Mouse (Mus musculus) ES-Bruce4 (cell line): ENCODE measurements at regions not wholly inside any gene's neighbourhood (a gene's known extent, or its start where the extent isn't known, plus 50 kb on each side); places are given as distances from the start of the nearest gene placed in this dataset.

Experiments used
- H3K27ac ChIP-seq: 2 replicates; pipeline ENCODE4 v1.5.1; 2012; ENCODE audit warnings: low read length, inconsistent platforms; ENCODE audit not compliant: insufficient read depth
- H3K27me3 ChIP-seq: 2 replicates; pipeline ENCODE4 v1.6.1; 2012; ENCODE audit warnings: mild to moderate bottlenecking, low read length, inconsistent platforms; ENCODE audit not compliant: control insufficient read depth, poor library complexity, insufficient read depth, severe bottlenecking
- H3K36me3 ChIP-seq: 2 replicates; pipeline ENCODE4 v1.6.1; 2012; ENCODE audit warnings: inconsistent platforms, mild to moderate bottlenecking, low read length, moderate library complexity; ENCODE audit not compliant: control insufficient read depth, poor library complexity, insufficient read depth, severe bottlenecking
- H3K4me1 ChIP-seq: one replicate; pipeline ENCODE4 v1.8.1; 2011; ENCODE audit warnings: low read length; ENCODE audit not compliant: control insufficient read depth, insufficient read depth
- H3K4me3 ChIP-seq: 2 replicates; pipeline ENCODE4 v1.5.1; 2011; ENCODE audit warnings: low read depth, mild to moderate bottlenecking, low read length
- H3K9ac ChIP-seq: 2 replicates; pipeline ENCODE4 v1.6.1; 2012; ENCODE audit warnings: low read depth, mild to moderate bottlenecking, inconsistent platforms; ENCODE audit not compliant: poor library complexity, severe bottlenecking
- H3K9me3 ChIP-seq: replicated peaks from 2 replicates; pipeline ENCODE4 v1.6.1; 2012; ENCODE audit warnings: mild to moderate bottlenecking, low read length, inconsistent platforms; ENCODE audit not compliant: control insufficient read depth, poor library complexity, insufficient read depth, severe bottlenecking
- CTCF ChIP-seq: IDR thresholded peaks from one replicate; pipeline ENCODE4 v1.8.1; 2011; ENCODE audit warnings: low read depth, low read length
- EP300 ChIP-seq: IDR thresholded peaks from 2 replicates; pipeline ENCODE4 v1.6.1; 2011; ENCODE audit warnings: low read depth, low read length; ENCODE audit not compliant: insufficient read depth
- POLR2A ChIP-seq: IDR thresholded peaks from one replicate; pipeline ENCODE4 v1.8.1; 2011; ENCODE audit warnings: low read length; ENCODE audit not compliant: insufficient read depth

DNA sequence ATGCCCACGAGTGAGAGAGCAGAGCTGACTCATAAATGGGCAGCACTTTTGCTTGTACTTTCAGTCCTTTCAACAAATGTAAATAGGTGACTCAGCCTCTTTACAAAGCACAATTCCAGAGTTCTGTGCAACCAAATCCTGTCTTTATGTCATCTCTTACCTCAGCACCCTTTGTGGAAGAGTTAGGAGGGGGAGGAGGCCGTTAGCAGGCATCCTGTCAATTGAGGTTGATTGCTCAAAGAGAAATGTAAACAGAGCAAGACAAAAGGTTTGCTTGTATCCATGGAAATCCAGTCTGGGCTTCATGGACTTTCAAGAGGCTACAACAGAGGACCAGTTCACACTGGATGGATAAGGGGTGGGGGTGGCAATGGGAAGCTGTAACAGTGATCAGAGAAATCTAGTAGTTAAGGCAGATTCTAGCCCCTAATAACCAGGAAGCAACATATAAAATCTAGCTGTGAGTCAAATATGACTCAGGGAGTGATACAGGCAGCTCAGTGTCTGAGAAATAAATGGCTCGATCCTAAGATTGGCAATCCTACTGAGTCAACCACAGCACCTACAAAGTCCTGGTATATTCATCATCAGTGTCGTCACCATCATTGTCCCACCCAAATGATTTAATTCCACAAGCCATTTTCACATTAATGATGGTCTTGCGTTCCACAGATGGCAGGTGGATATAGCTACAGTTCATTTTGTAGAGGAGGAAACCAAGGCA is 136.0 kb upstream of the Rorb start:
- Histone ChIP-seq H3K4me3 (no peak overlapping the region), H3K36me3 (no peaks in the 10 kb centered on the region), H3K9ac (no peak overlapping the region), H3K4me1 (peaks cover 2% of the 10 kb centered on the region), H3K27me3 (no peaks in the 10 kb centered on the region), H3K9me3 (no peaks in the 10 kb centered on the region), H3K27ac (peak overlapping the region; percentile 28; the same call in 1 of the 2 replicates)
- TF ChIP-seq EP300: no peak
- no peak for TF ChIP-seq POLR2A
- TF ChIP-seq CTCF: no peak

DNA sequence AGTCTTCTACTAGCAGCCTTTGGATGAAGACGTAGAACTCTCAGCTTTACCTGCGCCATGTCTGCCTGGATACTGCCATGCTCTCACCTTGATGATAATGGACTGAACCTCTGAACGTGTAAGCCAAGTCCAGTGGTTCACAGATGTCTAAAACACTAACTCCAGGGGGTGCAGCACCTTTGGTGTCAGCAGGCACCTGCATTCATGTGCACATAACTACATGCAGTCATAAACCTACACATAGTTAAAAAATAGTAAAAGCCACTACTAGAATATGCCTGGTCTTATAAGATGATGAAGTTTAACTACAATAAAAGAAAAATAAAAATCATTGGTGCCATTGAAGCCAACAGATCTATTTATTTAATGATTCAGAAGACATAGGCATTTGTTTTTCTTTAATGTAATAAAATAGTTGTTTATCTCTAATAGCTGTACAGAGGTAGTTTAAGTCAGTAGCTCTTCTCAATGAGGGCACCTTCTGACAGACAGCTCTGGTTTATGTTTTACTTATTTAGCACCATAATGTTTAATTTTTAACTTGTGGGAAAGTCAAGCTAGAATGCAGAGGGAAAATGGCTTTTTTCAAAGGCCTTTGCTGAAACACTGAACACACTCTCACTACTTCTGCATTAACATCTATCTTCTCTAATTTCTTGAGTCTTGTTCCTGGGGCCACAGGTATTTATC is 118.5 kb upstream of the Rorb start:
- no peaks in the 10 kb centered on the region for H3K36me3 ChIP-seq
- no peaks in the 10 kb centered on the region for H3K4me1 ChIP-seq
- H3K27me3 ChIP-seq: no peaks in the 10 kb centered on the region
- no peak overlapping the region for H3K9ac ChIP-seq
- H3K9me3 ChIP-seq: no peaks in the 10 kb centered on the region
- TF ChIP-seq EP300 (no peak), POLR2A (no peak), CTCF (no peak)
- H3K27ac ChIP-seq: no peak overlapping the region
- no peak overlapping the region for H3K4me3 ChIP-seq

DNA sequence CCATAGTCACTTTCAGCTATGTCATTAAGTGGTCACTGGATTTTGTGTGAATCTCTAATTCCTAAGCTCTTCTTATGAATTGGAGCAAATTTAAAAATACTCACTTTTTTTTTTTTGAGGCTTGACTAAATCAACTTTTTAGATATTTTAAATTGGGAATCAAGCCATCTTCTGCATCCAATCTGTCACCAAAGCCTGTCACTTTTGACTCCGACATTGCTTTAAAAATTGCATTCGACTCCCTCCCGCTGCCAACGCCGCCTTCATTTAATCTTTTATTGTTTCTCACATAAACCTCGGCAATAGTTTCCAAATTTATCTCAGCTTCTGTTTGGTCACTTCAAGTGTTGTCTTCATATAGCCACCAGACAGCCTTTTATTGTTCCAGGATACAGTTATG is 109.8 kb upstream of the Rorb start:
- Histone ChIP-seq H3K4me1 (no peaks in the 10 kb centered on the region), H3K36me3 (no peaks in the 10 kb centered on the region), H3K9ac (no peak overlapping the region), H3K4me3 (no peak overlapping the region), H3K27me3 (no peaks in the 10 kb centered on the region), H3K9me3 (no peaks in the 10 kb centered on the region), H3K27ac (no peak overlapping the region)
- no peak for TF ChIP-seq EP300
- TF ChIP-seq CTCF: no peak
- no peak for TF ChIP-seq POLR2A

DNA sequence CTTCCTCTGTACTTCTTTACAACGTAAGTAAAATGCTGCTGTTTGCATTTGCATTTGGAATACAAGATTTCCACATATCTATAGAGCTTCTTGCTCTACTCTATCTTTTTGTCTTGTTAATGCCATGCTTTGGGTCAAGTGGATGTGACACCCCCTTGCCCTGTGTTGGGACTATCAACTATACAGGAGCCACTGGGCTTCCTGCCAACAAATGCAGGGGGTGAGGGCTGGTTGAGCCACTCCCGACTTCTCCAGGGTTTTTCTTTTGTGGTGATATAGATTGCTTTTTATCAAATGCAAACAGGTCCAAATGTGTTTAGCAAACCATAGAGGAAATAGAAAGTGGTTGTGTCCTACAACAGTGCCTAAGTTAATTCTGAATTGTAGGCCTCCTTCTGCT is 108.4 kb upstream of the Rorb start:
- H3K9me3 ChIP-seq: no peaks in the 10 kb centered on the region
- TF ChIP-seq EP300 (no peak), CTCF (no peak), POLR2A (no peak)
- no peak overlapping the region for H3K9ac ChIP-seq
- no peaks in the 10 kb centered on the region for H3K27me3 ChIP-seq
- H3K36me3 ChIP-seq: no peaks in the 10 kb centered on the region
- no peak overlapping the region for H3K27ac ChIP-seq
- no peaks in the 10 kb centered on the region for H3K4me1 ChIP-seq
- H3K4me3 ChIP-seq: no peak overlapping the region

DNA sequence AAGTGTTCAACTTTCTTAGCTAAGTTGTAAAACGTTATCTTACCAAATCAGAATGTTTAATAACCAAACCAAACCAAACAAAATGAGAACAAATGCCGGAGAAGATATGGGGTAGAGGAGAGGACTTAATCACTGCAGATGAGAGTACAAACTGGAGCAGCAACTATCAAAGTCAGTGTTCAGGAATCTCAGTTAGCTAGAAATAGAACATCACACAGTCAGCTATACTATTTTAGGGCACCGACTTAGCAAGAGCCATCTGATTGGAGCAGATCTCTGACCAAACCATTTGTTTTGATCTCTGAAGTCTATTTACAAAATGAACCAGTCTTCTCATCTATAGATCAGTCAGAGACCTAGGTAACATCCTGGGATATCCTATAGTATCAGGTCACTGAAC is 107.7 kb upstream of the Rorb start:
- H3K36me3 ChIP-seq: no peaks in the 10 kb centered on the region
- TF ChIP-seq EP300 (no peak), POLR2A (no peak)
- no peak overlapping the region for H3K4me3 ChIP-seq
- no peaks in the 10 kb centered on the region for H3K4me1 ChIP-seq
- no peaks in the 10 kb centered on the region for H3K9me3 ChIP-seq
- no peaks in the 10 kb centered on the region for H3K27me3 ChIP-seq
- no peak overlapping the region for H3K27ac ChIP-seq
- no peak overlapping the region for H3K9ac ChIP-seq

DNA sequence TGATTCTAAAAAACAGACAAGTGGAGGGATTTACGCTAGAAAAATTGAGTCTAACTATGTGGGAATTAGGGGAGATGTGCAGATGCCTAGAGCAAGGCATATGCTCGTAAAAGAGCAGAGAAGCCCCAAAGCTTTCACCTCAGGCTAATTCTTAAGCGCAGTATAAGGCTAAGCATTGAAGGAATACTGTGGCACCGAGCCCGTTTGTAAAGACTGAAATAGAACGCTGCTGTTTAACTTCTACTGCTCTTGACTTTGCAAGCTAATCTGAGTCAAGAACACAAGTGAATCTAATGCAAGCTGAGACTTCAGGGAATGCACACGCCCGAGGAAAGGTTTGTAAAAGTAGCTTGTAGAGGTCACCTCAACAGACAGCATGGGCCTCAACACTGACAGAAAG is 88.5 kb upstream of the Rorb start:
- Histone ChIP-seq H3K27me3 (no peaks in the 10 kb centered on the region), H3K4me1 (no peaks in the 10 kb centered on the region), H3K36me3 (no peaks in the 10 kb centered on the region), H3K9me3 (no peaks in the 10 kb centered on the region), H3K9ac (no peak overlapping the region), H3K4me3 (no peak overlapping the region), H3K27ac (no peak overlapping the region)
- TF ChIP-seq CTCF: no peak
